Mouse (Mus musculus): ENCODE data around the gene Stk38.

DNA sequence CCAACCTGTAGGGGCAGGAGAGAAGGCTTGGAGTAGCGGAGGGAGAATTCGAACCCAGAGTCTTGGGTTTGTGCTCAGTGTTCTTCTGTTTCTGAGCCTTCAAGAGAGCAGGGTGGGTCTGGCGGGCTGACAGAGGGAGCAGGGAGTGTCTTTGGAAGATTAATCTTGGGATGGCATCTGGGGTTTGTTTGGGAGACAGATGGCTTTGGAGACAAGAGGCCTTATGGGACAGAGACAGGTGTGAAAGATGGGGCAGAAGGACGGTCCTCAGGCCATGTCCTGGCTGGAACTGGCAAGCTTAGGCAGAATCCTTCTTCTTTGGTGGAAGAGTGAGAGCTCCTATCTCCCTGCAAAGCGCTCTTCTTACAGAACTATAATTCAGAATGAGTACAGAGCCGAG, 45.3 kb upstream of the Stk38 start:
- TF ChIP-seq POLR2A (IDR thresholded peaks at IDR 0.05; ENCODE audit: control insufficient read depth, extremely low read depth, insufficient read depth, low read length, poor library complexity): no peak
- TF ChIP-seq CTCF (IDR thresholded peaks at IDR 0.05; ENCODE audit: borderline replicate concordance, control insufficient read depth, extremely low read depth, insufficient read depth, low read length, poor library complexity): no peak

Data from thymus, adult 2 months (tissue).